Mouse (Mus musculus) liver, embryonic 18 days (tissue): ENCODE measurements around the gene Olfr473. TPM values are rescaled to one million over a fixed set of nuclear protein-coding genes. Genes with fewer than 3 reads are reported as not detected.

Experiments used
- polyA plus RNA-seq: library from polyadenylated mRNA; depleted of rRNA; stranded (reverse); fragments of >200 nt; gene quantifications from 2 replicates; pipeline ENCODE4 v1.2.3, GENCODE M21; 2012; rRNA removed

Olfr473 gene
- not detected in 2 replicates for polyA plus RNA-seq

DNA sequence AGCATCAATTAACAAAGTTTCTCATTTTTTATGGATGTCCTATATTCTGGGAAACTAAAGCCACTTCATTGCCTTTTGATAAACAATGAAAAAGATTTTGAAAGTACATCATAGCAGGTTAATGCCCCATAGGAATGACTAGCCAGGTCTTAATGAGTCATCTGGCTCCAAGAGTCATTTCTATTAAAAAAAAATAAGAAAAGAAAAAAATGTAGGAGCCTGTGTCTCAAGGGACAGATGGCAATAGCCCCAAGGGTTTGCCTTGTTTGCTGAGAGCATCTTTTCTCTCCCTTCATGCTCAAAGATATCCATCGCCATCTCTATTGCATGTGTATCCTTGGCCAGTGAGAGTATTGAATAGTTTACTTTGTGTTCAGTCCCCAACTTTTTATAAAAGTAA is at the start of gene Olfr473:
Gene Olfr473, plus strand, starts transcription at position 301 of the 400 bp plus-strand sequence.

DNA sequence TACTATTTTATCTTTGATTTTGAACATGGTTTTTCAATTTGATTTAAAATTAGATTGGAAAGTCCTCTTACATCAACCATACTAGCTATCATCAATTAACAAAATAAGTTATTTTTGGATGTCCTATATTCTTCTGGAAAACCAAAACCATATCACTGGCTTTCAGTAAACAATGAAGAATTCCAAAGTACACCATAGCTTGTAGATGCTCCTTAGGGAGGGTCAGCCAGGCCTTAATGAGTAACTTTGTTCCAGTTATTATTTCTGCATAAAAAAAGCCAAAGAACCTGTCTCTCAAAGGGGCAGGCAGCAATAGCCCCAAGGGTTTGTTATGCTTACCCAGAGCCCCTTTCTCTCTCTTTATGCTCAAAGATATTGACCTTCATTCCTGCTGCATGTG is 32.6 kb upstream of the Olfr473 start, which contains the start of gene Olfr472:
Gene Olfr472, plus strand, starts transcription at position 301 of the 400 bp plus-strand sequence.

DNA sequence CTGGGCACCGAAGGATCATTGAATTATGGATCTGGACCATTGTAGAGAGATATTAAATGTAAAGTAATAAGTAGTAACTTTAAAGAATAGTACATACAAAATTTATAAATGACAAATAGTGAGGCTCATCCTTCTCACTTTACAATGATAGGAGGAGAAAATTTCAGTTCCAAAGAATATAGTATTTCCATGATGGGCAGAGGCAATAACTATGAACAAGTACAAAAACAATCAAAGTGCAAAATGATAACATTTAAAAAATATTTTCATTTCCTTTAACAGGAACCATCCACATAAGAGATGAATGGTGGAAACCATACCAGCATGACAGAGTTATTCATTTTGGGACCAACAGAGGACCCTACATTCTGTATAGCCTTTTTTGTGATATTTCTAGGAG is 24.1 kb downstream of the Olfr473 start, which contains the start of gene Olfr474:
Gene Olfr474, plus strand, starts transcription at position 301 of the 400 bp plus-strand sequence.

DNA sequence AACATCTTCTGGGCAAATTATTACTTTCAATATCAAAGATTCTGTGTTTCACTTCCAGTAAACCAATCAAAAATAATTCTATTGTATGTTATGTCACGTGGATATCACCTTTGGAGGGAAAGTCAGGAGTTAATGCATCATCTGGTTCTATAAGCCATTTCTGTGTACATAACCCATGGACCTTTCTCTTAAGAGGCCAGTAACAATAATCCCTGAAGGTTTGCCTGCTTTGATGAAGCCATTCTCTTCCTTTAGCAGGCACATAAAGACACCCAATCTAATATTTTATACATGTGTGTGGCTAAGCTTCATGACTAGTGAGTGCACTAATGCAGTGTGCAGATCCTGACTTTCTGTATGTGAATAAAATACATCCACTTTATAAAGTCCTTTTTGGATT is 34.3 kb downstream of the Olfr473 start, which contains the start of gene Olfr476:
Gene Olfr476, plus strand, starts transcription at position 301 of the 400 bp plus-strand sequence.

Other genes with a start within 250 kb of the Olfr473 start
- 0.02 TPM in 1 of 2 replicates, not detected in the other for gene Cyb5r2, start 172.4 kb upstream of the Olfr473 start, polyA plus RNA-seq
- gene Ovch2, start 129.2 kb upstream of the Olfr473 start, polyA plus RNA-seq, result not detected in 2 replicates
- gene Olfr467, start 118.2 kb upstream of the Olfr473 start, polyA plus RNA-seq, result not detected in 2 replicates
- not detected in 2 replicates for gene Olfr469, start 104.9 kb upstream of the Olfr473 start, polyA plus RNA-seq
- not detected in 2 replicates for gene Olfr470, start 83.0 kb upstream of the Olfr473 start, polyA plus RNA-seq
- gene Olfr472, start 32.5 kb upstream of the Olfr473 start, polyA plus RNA-seq, result not detected in 2 replicates
- not detected in 2 replicates for gene Olfr474, start 24.2 kb downstream of the Olfr473 start, polyA plus RNA-seq
- gene Olfr476, start 34.4 kb downstream of the Olfr473 start, polyA plus RNA-seq, result not detected in 2 replicates
- not detected in 2 replicates for gene Olfr477, start 56.2 kb downstream of the Olfr473 start, polyA plus RNA-seq
- gene Olfr478, start 103.5 kb downstream of the Olfr473 start, polyA plus RNA-seq, result not detected in 2 replicates
- not detected in 2 replicates for gene Olfr479, start 120.2 kb downstream of the Olfr473 start, polyA plus RNA-seq
- not detected in 2 replicates for gene Olfr480, start 136.9 kb downstream of the Olfr473 start, polyA plus RNA-seq
- not detected in 2 replicates for gene Olfr481, start 149.4 kb downstream of the Olfr473 start, polyA plus RNA-seq
- 0.01 TPM in 1 of 2 replicates, not detected in the other for gene Olfr482, start 167.1 kb downstream of the Olfr473 start, polyA plus RNA-seq
- not detected in 2 replicates for gene Olfr483, start 170.4 kb downstream of the Olfr473 start, polyA plus RNA-seq
- gene Olfr484, start 197.0 kb downstream of the Olfr473 start, polyA plus RNA-seq, result not detected in 2 replicates
- not detected in 2 replicates for gene Olfr485, start 229.4 kb downstream of the Olfr473 start, polyA plus RNA-seq
- not detected in 2 replicates for gene Olfr486, start 242.3 kb downstream of the Olfr473 start, polyA plus RNA-seq